Mouse (Mus musculus) testis, postnatal 14 days (tissue): ENCODE data around the gene Cfap58.

Experiments used
- DNase-seq: peaks from one replicate; pipeline ENCODE4 v3.0.0; 2021; ENCODE audit warnings: low spot score

Gene Cfap58

DNA sequence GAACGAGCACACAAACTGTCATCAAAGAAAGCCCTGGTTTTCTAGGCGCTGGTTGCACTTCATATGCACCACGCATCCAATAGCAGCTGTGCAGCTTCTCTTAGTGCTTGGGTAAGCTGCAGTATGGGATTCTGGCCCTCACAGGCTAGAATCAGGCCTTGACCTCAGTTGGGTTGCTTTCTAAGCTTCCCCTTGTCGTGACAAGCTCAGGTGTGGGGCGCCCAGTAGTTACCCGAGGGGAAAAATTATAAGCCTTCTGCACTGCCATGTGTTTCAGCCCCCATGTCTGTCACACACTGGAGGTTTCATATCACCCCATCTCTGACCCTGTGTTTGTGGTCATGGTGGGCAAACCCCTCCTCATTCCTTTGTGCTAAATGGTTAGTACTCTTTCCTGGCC is 42.0 kb downstream of the Cfap58 start:
- DNase-seq, result no peak

GRCm38 (mm10) chr19:47980241-47980640 is 42.8 kb downstream of the Cfap58 start:
- no peak for DNase-seq

GRCm38 (mm10) chr19:47985606-47986213 is 48.2 kb downstream of the Cfap58 start:
- no peak for DNase-seq

GRCm38 (mm10) chr19:47987986-47988385 is 50.5 kb downstream of the Cfap58 start:
- no peak for DNase-seq

DNA sequence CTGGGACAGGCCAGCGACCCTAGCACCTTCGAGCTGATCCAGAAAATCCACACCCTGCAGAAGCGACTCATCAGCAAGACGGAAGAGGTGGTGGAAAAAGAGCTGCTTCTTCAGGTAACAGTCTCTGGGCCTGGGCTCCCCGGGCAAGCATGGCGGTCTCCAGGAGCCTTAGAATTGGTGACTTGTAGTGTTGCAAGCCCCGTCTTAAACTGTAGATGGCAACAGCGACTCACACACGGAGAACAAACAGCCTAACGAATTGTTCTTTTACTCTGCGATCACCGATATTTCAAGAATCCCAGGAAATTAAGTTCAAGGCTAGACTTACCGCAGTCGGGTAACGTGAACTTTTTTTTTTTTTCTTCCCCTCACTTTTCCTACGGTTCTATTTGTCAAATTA is 51.0 kb downstream of the Cfap58 start:
- DNase-seq, result no peak

GRCm38 (mm10) chr19:47988880-47989574 is 51.6 kb downstream of the Cfap58 start:
- no peak for DNase-seq

- no peak for DNase-seq
Observed at GRCm38 (mm10) chr19:47989575-47989891, 52.1 kb downstream of the Cfap58 start.

DNA sequence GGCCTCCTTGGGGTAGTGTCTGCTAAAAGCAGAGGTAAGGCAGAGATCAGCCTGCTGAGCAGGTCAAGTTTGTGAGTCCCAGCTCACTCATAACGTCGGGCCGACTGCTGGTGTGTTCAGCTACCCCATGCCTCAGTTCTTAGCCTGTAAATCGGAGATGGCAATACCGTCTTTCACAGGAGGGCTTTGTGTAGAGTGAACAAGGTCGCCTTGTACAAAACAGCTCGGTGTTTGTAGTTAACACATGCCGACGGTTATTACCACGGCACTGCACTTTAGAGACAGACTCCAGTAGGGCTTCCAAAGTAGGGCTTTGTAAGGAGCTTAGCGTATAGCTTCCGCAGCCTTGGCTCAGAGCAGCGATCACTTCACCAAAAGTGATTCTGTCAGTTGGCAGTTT is 63.8 kb downstream of the Cfap58 start:
- no peak for DNase-seq

- no peak for DNase-seq
Observed at GRCm38 (mm10) chr19:48001774-48002173, 64.3 kb downstream of the Cfap58 start.

- no peak for DNase-seq
Observed at GRCm38 (mm10) chr19:48008771-48009413, 71.4 kb downstream of the Cfap58 start.

GRCm38 (mm10) chr19:48009586-48010331 is 72.3 kb downstream of the Cfap58 start:
- no peak for DNase-seq

GRCm38 (mm10) chr19:48020103-48020502 is 82.6 kb downstream of the Cfap58 start:
- no peak for DNase-seq

GRCm38 (mm10) chr19:48021435-48021834 is 84.0 kb downstream of the Cfap58 start:
- DNase-seq, result no peak

- DNase-seq, result no peak
Observed at GRCm38 (mm10) chr19:48022763-48023162, 85.3 kb downstream of the Cfap58 start.

- DNase-seq, result no peak
Observed at GRCm38 (mm10) chr19:48023726-48024125, 86.3 kb downstream of the Cfap58 start.

DNA sequence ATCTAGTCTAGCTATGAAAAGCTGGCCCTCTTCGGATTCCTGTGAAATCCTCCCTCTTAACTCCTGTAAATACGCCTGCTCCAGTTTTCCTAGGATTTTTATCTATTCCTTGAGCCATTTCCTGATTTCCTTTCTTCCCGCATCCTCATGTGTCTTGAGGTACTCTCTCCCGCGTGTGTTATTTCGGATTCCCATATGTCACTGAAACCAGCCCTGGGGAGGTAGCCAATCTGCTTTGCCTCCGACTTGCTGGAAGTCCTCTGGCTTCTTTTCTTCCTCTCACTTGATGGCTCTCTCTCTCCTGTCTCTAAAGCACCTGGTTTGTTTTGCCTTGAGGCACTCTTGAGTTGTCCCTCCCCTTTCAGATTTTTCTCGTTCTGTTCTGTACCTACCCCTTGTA is 87.9 kb downstream of the Cfap58 start:
- DNase-seq, result no peak

DNA sequence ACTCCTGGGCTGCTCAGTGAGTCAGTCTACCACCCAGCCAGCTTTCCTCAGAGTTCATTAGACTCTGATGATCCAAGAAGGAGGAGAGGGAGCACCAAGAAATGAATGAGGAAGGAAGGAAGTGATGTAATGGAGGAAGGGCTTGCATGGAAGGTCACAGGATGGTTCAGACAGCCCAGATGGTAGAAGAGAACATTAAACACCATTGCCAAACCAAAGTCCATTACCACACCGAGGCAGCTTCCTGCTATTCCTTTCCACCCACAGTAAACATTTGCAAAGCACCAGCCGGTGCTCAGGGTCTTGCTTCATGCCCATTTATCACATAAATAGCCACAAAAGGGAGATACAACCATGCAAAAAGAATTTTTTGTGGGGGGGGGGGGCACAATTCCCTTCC is 89.4 kb downstream of the Cfap58 start:
- no peak for DNase-seq

GRCm38 (mm10) chr19:48039554-48039953 is 102.1 kb downstream of the Cfap58 start:
- no peak for DNase-seq

DNA sequence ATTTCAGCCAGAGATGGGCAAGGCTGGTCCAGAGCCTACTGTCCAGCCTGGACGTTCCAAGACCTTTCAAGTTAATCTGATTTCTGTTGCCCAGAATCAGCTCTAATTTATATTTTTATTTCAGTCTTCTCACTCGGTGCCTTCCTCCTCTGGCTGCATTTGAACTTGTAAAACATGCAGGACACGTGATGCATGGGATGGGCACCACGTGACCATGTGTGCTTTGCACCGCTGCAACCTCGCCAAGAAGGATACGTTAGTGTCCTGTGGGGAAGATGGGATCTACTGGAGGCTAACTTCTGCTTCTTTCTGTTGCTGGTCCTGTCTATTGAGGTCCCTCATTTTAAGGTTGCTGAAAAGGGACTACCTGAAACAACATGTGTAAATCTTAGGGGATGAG is 109.8 kb downstream of the Cfap58 start:
- DNase-seq, result no peak

DNA sequence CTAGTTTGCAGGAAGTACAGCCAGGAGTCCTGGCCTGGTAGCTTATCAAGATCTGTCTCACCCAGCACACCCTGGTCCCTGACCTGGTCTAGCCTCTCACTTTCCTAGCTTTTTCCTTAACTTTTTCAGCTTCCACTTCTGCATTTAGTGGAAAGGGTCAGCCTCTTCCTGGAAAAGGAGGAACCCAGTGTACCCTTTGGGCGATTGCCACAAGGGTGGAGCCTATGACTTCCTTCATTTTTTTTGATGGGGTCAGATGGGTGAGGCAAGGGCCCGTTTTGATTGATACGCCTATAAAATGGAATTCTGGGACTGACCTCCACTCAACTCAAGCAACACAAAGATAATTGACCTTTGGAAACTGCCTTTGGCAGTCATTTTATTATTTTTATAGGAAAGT is 111.9 kb downstream of the Cfap58 start:
- no peak for DNase-seq

DNA sequence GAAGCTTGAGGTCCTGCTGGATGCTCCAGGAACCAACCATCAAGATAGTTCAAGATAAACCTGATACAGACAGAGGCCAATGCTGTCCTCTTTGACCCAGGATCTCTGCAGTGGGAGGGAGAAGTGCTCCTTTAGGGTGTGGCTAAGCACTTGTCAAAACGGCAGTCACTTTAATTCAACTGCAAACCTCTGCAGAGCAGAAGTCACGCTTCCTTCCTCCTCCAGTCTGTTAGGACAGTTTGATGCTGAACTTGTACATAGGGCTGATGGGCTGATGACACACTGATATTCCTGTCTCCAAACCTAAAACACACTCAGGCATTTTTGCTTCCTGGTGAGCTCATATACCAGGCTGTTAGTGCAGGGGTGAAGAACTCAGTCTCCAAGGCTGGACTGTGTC is 125.8 kb downstream of the Cfap58 start:
- DNase-seq, result no peak

GRCm38 (mm10) chr19:48079718-48080117 is 142.2 kb downstream of the Cfap58 start:
- DNase-seq, result no peak

GRCm38 (mm10) chr19:48081456-48081855 is 144.0 kb downstream of the Cfap58 start:
- no peak for DNase-seq
